Mouse (Mus musculus): ENCODE measurements around the gene Lamp1. TPM values are rescaled to one million over a fixed set of nuclear protein-coding genes. Genes with fewer than 3 reads are reported as not detected.

Lamp1 gene
- total RNA-seq, 2 experiments from 2014 or later = 283 to 311 TPM

- DNase-seq (ENCODE audit: extremely low spot score in 1 of 2, low spot score in 1 of 2) = no peak
These were observed 1.7 kb downstream of the Lamp1 start for GRCm38 (mm10) chr8:13160691-13161090.

DNA sequence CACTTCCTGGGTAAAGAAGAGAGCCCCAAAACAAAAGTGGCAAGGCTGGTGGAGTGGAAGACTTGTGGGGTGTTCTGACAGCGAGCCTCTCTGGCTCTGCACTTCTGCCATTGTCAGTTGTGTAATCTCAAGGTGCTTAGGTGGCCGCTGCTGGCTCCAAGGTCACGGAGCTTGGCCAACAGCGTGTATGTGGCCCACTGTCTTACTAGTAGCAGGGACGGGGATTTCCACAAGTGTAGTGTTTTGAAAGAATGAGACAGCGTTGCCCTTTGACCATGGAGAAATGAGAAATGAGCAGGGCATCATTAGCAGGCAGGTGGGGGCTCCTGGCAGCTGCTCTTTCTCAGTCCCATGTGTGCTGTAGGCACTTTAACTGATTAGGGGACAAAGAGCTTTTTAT lies 3.1 kb downstream of the Lamp1 start:
- no peak for DNase-seq (ENCODE audit: extremely low spot score in 1 of 2, low spot score in 1 of 2)

- no peak for DNase-seq (ENCODE audit: extremely low spot score in 1 of 2, low spot score in 1 of 2)
These were observed 4.6 kb downstream of the Lamp1 start for GRCm38 (mm10) chr8:13163563-13163962.

DNA sequence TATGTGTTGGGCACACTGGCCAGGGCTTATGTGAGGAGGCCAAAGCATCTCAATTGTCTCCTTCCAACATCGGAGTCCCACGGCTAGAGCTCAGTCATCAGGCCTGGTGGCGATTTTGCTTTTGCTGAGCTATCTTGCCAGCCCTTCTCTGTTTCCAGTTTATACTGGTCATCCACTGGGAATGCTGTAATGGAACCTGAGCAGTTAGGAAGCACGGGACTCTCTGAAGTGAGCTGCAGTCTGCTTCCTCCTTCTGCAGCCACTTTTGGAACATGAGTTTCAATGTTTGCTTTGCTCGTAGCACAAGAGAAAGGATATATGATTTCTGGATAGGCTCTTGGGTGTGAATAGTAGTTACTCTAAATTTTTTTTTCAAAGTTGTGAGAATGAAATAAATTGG lies 5.4 kb downstream of the Lamp1 start:
- no peak for DNase-seq (ENCODE audit: extremely low spot score in 1 of 2, low spot score in 1 of 2)

GRCm38 (mm10) chr8:13170510-13170909 lies 11.5 kb downstream of the Lamp1 start:
- no peak for DNase-seq (ENCODE audit: extremely low spot score in 1 of 2, low spot score in 1 of 2)

DNA sequence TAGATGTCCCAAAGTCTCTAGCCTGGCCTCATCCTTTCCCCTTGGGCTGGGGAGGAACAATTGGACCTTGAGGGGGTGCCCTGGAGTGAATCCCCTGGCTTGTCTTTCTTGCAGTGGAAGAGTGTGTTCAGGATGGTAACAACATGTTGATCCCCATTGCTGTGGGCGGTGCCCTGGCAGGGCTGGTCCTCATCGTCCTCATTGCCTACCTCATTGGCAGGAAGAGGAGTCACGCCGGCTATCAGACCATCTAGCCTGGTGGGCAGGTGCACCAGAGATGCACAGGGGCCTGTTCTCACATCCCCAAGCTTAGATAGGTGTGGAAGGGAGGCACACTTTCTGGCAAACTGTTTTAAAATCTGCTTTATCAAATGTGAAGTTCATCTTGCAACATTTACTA lies 15.3 kb downstream of the Lamp1 start:
- no peak for DNase-seq (ENCODE audit: extremely low spot score in 1 of 2, low spot score in 1 of 2)

DNA sequence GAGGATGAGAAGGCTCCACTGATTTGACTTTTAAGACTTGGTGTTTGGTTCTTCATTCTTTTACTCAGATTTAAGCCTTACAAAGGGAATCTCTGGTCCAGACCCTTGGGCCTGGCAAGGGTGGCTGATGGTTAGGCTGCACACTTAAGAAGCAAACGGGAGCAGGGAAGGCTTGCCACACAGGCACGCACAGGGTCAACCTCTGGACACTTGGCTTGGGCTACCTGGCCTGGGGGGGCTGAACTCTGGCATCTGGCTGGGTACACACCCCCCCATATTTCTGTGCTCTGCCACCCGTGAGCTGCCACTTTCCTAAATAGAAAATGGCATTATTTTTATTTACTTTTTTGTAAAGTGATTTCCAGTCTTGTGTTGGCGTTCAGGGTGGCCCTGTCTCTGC lies 15.8 kb downstream of the Lamp1 start:
- no peak for DNase-seq (ENCODE audit: extremely low spot score in 1 of 2, low spot score in 1 of 2)

- no peak for DNase-seq (ENCODE audit: extremely low spot score in 1 of 2, low spot score in 1 of 2)
These were observed 16.7 kb downstream of the Lamp1 start for GRCm38 (mm10) chr8:13175650-13176049.

DNA sequence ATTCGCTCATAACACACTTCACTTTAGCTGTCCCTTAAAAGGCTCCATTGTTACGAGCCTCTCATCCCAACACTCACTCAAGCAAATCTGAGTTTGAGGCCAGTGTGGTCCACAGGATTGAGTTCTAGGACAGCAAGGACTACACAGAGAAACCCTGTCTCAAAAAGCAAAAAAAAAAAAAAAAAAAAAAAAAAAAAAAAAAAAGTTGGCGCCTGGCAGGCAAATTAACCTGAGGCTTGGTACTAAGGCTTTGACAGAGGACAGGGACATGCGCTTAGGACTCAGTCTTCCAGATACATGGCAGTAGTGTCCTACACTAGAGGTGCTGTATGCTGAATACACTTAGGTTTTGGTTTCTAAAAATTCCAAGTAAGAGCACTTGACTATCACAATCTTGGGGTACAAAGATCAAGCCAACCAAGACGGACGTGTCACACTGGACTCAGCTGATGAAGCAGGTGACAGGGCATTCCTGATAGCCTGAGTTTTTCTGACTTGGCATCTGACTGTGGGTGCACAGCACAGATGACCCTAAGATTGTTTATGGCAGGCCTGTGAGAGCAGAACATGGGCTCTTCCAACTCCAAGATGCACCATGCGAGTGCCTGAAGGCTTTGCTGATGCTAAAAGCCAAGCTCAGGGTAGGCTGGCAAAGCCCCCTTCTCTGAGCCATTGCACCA lies 18.4 kb downstream of the Lamp1 start:
- DNase-seq (ENCODE audit: extremely low spot score in 1 of 2, low spot score in 1 of 2) = no peak

DNA sequence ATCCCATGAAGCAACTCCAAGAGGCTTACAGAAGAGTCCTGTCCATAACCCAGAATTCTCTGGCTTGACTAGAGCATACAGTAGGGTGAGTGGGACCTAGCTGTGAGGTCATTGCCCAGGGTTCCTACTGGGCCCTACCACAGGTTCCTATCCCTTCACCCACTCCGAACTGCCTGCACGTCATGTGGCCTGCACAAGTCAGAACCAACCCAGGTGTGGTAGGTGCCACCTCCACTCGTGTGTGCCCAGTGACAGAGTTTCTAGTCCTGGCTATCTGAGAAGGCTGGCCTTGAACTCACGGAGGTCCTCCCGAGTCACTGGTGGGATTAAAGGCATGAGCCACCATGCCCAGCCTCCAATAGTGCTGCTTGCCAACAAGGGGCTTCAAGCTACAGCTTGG lies 19.2 kb downstream of the Lamp1 start:
- DNase-seq (ENCODE audit: extremely low spot score in 1 of 2, low spot score in 1 of 2) = no peak

DNA sequence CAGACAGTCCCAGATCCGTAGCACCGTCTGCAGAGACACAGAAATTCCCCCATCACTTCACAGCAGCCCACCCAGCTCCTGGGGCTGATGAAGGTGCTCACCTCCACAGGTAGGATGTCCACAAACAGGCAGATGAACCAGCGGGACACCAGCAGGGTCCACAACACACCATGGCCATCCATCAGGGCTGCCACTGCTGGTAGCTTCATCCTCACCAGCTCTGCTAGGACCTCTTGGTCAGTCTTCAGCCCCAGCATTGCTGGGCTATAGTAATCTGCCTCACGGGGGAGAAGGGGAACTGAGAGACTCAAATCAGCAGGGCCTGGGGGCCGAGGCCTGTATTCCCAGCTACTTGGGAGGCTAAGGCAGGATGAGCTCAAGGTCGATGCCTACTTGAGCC lies 20.5 kb downstream of the Lamp1 start:
- DNase-seq (ENCODE audit: extremely low spot score in 1 of 2, low spot score in 1 of 2) = no peak

DNA sequence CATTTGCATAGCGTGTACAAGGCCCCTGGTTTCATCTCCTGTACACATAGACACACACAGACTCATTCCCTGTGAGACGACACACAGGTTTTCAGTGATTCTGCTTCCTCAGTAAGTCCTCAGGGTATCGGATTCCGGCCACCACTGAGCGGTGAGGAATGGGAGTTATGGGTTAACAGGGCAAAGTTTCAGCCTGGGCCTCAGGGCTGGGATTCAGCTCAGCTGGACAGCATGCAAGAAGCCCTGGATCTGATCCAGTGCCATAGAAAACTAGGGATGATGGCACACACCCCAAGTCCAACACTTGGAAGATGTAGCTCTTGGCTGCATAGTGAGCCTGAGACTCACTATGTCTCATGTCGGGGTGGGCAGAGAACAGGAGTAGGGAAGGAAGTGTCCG lies 21.0 kb downstream of the Lamp1 start:
- DNase-seq (ENCODE audit: extremely low spot score in 1 of 2, low spot score in 1 of 2) = no peak

GRCm38 (mm10) chr8:13180408-13180807 lies 21.4 kb downstream of the Lamp1 start:
- DNase-seq (ENCODE audit: extremely low spot score in 1 of 2, low spot score in 1 of 2) = no peak

- DNase-seq (ENCODE audit: extremely low spot score in 1 of 2, low spot score in 1 of 2) = no peak
These were observed 22.1 kb downstream of the Lamp1 start for GRCm38 (mm10) chr8:13180911-13181690.

- no peak for DNase-seq (ENCODE audit: extremely low spot score in 1 of 2, low spot score in 1 of 2)
These were observed 22.7 kb downstream of the Lamp1 start for GRCm38 (mm10) chr8:13181691-13181976.

DNA sequence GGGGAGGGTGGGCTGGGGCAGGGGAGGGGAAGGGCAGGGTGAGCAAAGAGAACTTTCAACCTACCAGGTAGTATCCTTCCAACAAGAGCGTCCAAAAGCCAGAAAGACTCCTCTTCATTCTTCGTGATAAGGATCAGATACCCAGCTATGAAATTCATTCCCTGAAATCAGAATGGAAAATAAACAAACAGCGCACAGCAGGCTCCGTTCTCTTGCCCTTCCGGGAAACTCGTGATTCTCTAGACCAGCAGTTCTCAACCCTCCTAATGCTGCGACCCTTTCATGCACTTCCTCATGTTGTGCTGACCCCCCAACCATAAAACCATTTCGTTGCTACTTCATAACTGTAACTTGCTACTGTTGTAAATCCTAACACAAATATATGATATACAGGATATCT lies 27.9 kb downstream of the Lamp1 start:
- no peak for DNase-seq (ENCODE audit: extremely low spot score in 1 of 2, low spot score in 1 of 2)

- no peak for DNase-seq (ENCODE audit: extremely low spot score in 1 of 2, low spot score in 1 of 2)
These were observed 28.3 kb downstream of the Lamp1 start for GRCm38 (mm10) chr8:13187229-13187628.

DNA sequence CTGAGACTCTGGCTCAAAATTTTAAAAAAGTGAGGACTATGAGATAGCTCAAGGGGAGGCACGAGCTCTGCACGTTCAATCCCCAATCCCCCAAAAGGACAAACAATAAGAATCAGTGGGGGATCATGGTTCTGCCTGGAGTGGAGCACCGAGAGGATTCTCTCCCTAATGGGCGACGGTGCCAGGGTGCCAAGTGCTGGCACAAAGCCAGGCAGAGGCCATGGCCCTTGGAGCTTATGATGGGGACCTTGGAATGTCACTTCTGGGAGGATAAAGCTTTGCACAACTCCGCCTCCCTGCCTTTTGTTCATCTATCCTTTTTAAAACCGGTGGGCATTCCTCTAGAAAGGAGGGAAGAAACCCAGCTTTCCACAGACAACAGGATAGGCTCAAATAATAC lies 28.7 kb downstream of the Lamp1 start:
- no peak for DNase-seq (ENCODE audit: extremely low spot score in 1 of 2, low spot score in 1 of 2)

- no peak for DNase-seq (ENCODE audit: extremely low spot score in 1 of 2, low spot score in 1 of 2)
These were observed 29.1 kb downstream of the Lamp1 start for GRCm38 (mm10) chr8:13188052-13188555.

- DNase-seq (ENCODE audit: extremely low spot score in 1 of 2, low spot score in 1 of 2) = no peak
These were observed 29.9 kb downstream of the Lamp1 start for GRCm38 (mm10) chr8:13188857-13189256.

- DNase-seq (ENCODE audit: extremely low spot score in 1 of 2, low spot score in 1 of 2) = no peak
These were observed 31.3 kb downstream of the Lamp1 start for GRCm38 (mm10) chr8:13190235-13190634.

GRCm38 (mm10) chr8:13194818-13195217 lies 35.9 kb downstream of the Lamp1 start:
- DNase-seq (ENCODE audit: extremely low spot score in 1 of 2, low spot score in 1 of 2) = no peak
